Mouse (Mus musculus) midbrain, embryonic 16.5 days (tissue): ENCODE measurements around the gene Zfp423. TPM values are rescaled to one million over a fixed set of nuclear protein-coding genes. Genes with fewer than 3 reads are reported as not detected.

Experiments
- ATAC-seq: fragments of 200-750 bp; cut with Nextera tagmentation; 2 replicates; pipeline ENCODE4 v1.8.0; 2017; ENCODE audit warnings: moderate TSS enrichment
- H3K27ac ChIP-seq: fragments of 300-500 bp; sonication (generic); 2 replicates; pipeline ENCODE4 v1.5.1; 2014; ENCODE audit warnings: mild to moderate bottlenecking, low read length, mixed read lengths
- H3K27me3 ChIP-seq: fragments of 300-500 bp; sonication (generic); 2 replicates; pipeline ENCODE4 v1.6.1; 2014; ENCODE audit warnings: low read depth, low read length, mixed read lengths; ENCODE audit not compliant: control insufficient read depth, insufficient read depth
- H3K36me3 ChIP-seq: fragments of 300-500 bp; sonication (generic); 2 replicates; pipeline ENCODE4 v1.6.1; 2014; ENCODE audit warnings: mild to moderate bottlenecking, low read length, moderate library complexity, mixed read lengths; ENCODE audit not compliant: control insufficient read depth, insufficient read depth
- H3K4me1 ChIP-seq: fragments of 300-500 bp; sonication (generic); 2 replicates; pipeline ENCODE4 v1.6.1; 2014; ENCODE audit warnings: mild to moderate bottlenecking, low read length, mixed read lengths; ENCODE audit not compliant: control insufficient read depth, insufficient read depth
- H3K4me2 ChIP-seq: fragments of 300-500 bp; sonication (generic); 2 replicates; pipeline ENCODE4 v1.6.1; 2014; ENCODE audit warnings: mild to moderate bottlenecking, low read length, mixed read lengths
- H3K4me3 ChIP-seq: fragments of 300-500 bp; sonication (generic); 2 replicates; pipeline ENCODE4 v1.5.1; 2014; ENCODE audit warnings: low read depth, mild to moderate bottlenecking, low read length, moderate library complexity, mixed read lengths
- H3K9ac ChIP-seq: fragments of 300-500 bp; sonication (generic); 2 replicates; pipeline ENCODE4 v1.6.1; 2014; ENCODE audit warnings: low read depth, low read length, mixed read lengths
- H3K9me3 ChIP-seq: fragments of 300-500 bp; sonication (generic); replicated peaks from 2 replicates; pipeline ENCODE4 v1.6.1; 2014; ENCODE audit warnings: mild to moderate bottlenecking, low read length, mixed read lengths; ENCODE audit not compliant: control insufficient read depth, poor library complexity, severe bottlenecking
- WGBS: fragments of 180-500 bp; shearing (Covaris S2); extraction: QIAGEN DNeasy Blood & Tissue Kit; methylation state at CpG from one replicate; pipeline ENCODE4 v1.1.7; 2014; 5-methylcytosine and 5-hydroxymethylcytosine counted together
- polyA plus RNA-seq: library from polyadenylated mRNA; unstranded; fragments of >200 nt; fragmentation: Nextera tagmentation; extraction: Ambion mirVana; gene quantifications from 2 replicates; pipeline ENCODE4 v1.2.1, GENCODE M21; 2015

The Zfp423 gene
- polyA plus RNA-seq, 1 experiment from 2014 or later: 28.1 TPM

GRCm38 (mm10) chr8:87967866-87968620 lies 8.6 kb upstream of the Zfp423 start:
- H3K4me3 ChIP-seq: no peak overlapping the region
- ATAC-seq: no peak
- no peaks in the 10 kb centered on the region for H3K36me3 ChIP-seq
- H3K27ac ChIP-seq: peak overlapping the region; percentile 54
- no peaks in the 10 kb centered on the region for H3K27me3 ChIP-seq
- H3K4me2 ChIP-seq: no peak overlapping the region
- H3K9me3 ChIP-seq: no peaks in the 10 kb centered on the region
- no peak overlapping the region for H3K9ac ChIP-seq
- 22% methylated on average over 8 of the region's 8 CpGs for WGBS
- peaks cover 4% of the 10 kb centered on the region; the same call in 1 of the 2 replicates for H3K4me1 ChIP-seq

GRCm38 (mm10) chr8:87967057-87967820 lies 7.8 kb upstream of the Zfp423 start:
- Histone ChIP-seq H3K27me3 (no peaks in the 10 kb centered on the region), H3K4me2 (no peak overlapping the region), H3K9ac (no peak overlapping the region), H3K36me3 (no peaks in the 10 kb centered on the region), H3K4me3 (no peak overlapping the region), H3K4me1 (peaks cover 11% of the 10 kb centered on the region), H3K9me3 (no peaks in the 10 kb centered on the region), H3K27ac (peak overlapping the region; percentile 55)
- 25% methylated on average over 2 of the region's 2 CpGs for WGBS
- ATAC-seq: no peak

- Histone ChIP-seq H3K36me3 (no peaks in the 10 kb centered on the region), H3K4me3 (peak overlapping the region; percentile 75), H3K27me3 (no peaks in the 10 kb centered on the region; the same call in 1 of the 2 replicates), H3K9ac (peak overlapping the region; percentile 63), H3K4me1 (peaks cover 27% of the 10 kb centered on the region), H3K4me2 (peak overlapping the region; percentile 89), H3K9me3 (no peaks in the 10 kb centered on the region), H3K27ac (no peak overlapping the region)
- no peak for ATAC-seq
- WGBS: 5% methylated on average over 26 of the region's 26 CpGs
Observed at GRCm38 (mm10) chr8:87962514-87963225, 3.3 kb upstream of the Zfp423 start.

GRCm38 (mm10) chr8:87961680-87962513 lies 2.5 kb upstream of the Zfp423 start:
- peak overlapping the region; percentile 42; the same call in 1 of the 2 replicates for H3K27ac ChIP-seq
- ATAC-seq: 0 out of 2 replicates have a peak, but pooled peaks have one; percentile 6
- WGBS: under 1% methylated on average over 44 of the region's 50 CpGs

GRCm38 (mm10) chr8:87961108-87961507 lies 1.7 kb upstream of the Zfp423 start:
- no peaks in the 10 kb centered on the region; the same call in 1 of the 2 replicates for H3K27me3 ChIP-seq
- no peaks in the 10 kb centered on the region for H3K36me3 ChIP-seq
- peak overlapping the region; percentile 89 for H3K4me2 ChIP-seq
- WGBS: 2% methylated on average over 20 of the region's 20 CpGs
- no peaks in the 10 kb centered on the region for H3K9me3 ChIP-seq
- peaks cover 35% of the 10 kb centered on the region for H3K4me1 ChIP-seq
- ATAC-seq: no peak
- no peak overlapping the region for H3K27ac ChIP-seq
- peak overlapping the region; percentile 75 for H3K4me3 ChIP-seq
- H3K9ac ChIP-seq: peak overlapping the region; percentile 63

More at GRCm38 (mm10) chr8:87961680-87962513, 2.5 kb upstream of the Zfp423 start:
- Histone ChIP-seq H3K27me3 (no peaks in the 10 kb centered on the region; the same call in 1 of the 2 replicates), H3K4me3 (peak overlapping the region; percentile 75), H3K9me3 (no peaks in the 10 kb centered on the region), H3K4me2 (peak overlapping the region; percentile 89), H3K9ac (peak overlapping the region; percentile 63), H3K4me1 (peaks cover 29% of the 10 kb centered on the region), H3K36me3 (no peaks in the 10 kb centered on the region)

GRCm38 (mm10) chr8:87960061-87960749 lies 810 bp upstream of the Zfp423 start:
- under 1% methylated on average over 59 of the region's 76 CpGs for WGBS
- H3K4me1 ChIP-seq: peaks cover 44% of the 10 kb centered on the region
- H3K36me3 ChIP-seq: no peaks in the 10 kb centered on the region
- H3K27ac ChIP-seq: peak overlapping the region; percentile 97
- peak overlapping the region; percentile 75 for H3K4me3 ChIP-seq
- H3K4me2 ChIP-seq: peak overlapping the region; percentile 89
- no peaks in the 10 kb centered on the region for H3K9me3 ChIP-seq
- ATAC-seq: peak; percentile 83
- no peaks in the 10 kb centered on the region; the same call in 1 of the 2 replicates for H3K27me3 ChIP-seq
- H3K9ac ChIP-seq: peak overlapping the region; percentile 93

GRCm38 (mm10) chr8:87958451-87959319 lies 710 bp downstream of the Zfp423 start:
- no peaks in the 10 kb centered on the region for H3K9me3 ChIP-seq
- H3K4me1 ChIP-seq: peaks cover 57% of the 10 kb centered on the region
- peak; percentile 31 for ATAC-seq
- H3K4me2 ChIP-seq: peak overlapping the region; percentile 89
- under 1% methylated on average over 67 of the region's 115 CpGs for WGBS
- H3K27ac ChIP-seq: peak overlapping the region; percentile 97
- peak overlapping the region; percentile 75 for H3K4me3 ChIP-seq
- peak overlapping the region; percentile 93 for H3K9ac ChIP-seq
- H3K27me3 ChIP-seq: no peaks in the 10 kb centered on the region; the same call in 1 of the 2 replicates
- no peaks in the 10 kb centered on the region for H3K36me3 ChIP-seq
